Mouse (Mus musculus) cerebellum, postnatal 10 days (tissue): ENCODE measurements around the gene Gm44579.

Experiments
- DNase-seq, 2 experiments: peaks; one replicate each; pipeline ENCODE4 v3.0.0; 2021; ENCODE audit warnings: mixed read lengths in 2 of 2

The Gm44579 gene

GRCm38 (mm10) chr15:98220877-98221276 lies at the start of gene Gm44579, which contains the start of gene Olfr287:
Gene Gm44579 (minus strand): TSS chr15:98220977.
Gene Olfr287 (minus strand): TSS chr15:98221056.
- peak in 1 of 2 experiments; percentile 20 for DNase-seq

GRCm38 (mm10) chr15:98257776-98258175 lies 37.0 kb upstream of the Gm44579 start:
- no peak for DNase-seq

- DNase-seq: peak in 1 of 2 experiments; percentile 21
Measured at GRCm38 (mm10) chr15:98257193-98257592, 36.4 kb upstream of the Gm44579 start, which contains the start of gene H1fnt. Gene H1fnt (minus strand): TSS chr15:98257293.

- peak; percentile 78 to 87 for DNase-seq
Measured at GRCm38 (mm10) chr15:98256271-98256670, 35.5 kb upstream of the Gm44579 start.

GRCm38 (mm10) chr15:98235442-98235841 lies 14.7 kb upstream of the Gm44579 start:
- DNase-seq: no peak

DNA sequence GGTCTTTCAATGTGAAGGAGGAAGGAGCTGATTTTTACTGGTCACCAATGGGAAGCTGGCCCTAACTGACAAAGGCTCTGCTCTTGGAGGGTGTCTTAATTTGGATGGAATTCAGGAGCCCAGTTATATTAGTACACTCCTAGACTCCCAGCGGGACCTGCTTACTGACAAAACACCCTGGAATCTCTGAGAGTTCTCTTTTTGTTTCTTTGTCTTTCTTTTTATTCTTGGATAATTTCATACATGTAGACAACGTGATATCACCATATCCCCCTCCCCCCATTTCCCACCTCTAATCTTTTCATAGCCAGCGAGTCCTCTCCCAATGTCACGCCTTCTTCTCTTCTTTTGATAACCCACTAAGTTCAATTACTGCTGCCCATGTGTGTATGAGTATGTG lies 13.6 kb upstream of the Gm44579 start, which contains the start of gene Olfr286:
Gene Olfr286, minus strand, starts transcription at position 101 of the 400 bp plus-strand sequence.
- no peak for DNase-seq

- DNase-seq: no peak
Measured at GRCm38 (mm10) chr15:98226096-98226495, 5.3 kb upstream of the Gm44579 start.

GRCm38 (mm10) chr15:98225610-98226009 lies 4.8 kb upstream of the Gm44579 start:
- DNase-seq: peak in 1 of 2 experiments; percentile 13

DNA sequence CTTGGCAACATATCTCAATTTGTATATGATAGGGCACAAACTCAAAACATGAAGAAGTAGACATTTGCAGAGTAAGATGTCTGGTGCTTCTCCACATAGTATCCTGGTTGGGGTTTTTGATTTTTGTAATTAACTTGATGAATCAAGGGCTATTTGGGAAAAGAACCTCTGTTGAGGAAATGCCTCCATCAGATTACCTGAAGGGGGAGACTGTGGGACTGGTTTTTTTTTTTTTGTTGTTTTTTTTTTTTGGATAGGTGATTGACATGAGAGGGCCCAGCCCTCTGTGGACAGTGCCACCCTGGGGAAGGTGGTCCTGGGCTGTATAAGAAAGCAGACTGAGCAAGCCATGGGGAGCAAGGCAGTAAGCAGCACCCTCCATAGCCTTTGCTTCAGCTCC lies 1.6 kb upstream of the Gm44579 start:
- DNase-seq: no peak

DNA sequence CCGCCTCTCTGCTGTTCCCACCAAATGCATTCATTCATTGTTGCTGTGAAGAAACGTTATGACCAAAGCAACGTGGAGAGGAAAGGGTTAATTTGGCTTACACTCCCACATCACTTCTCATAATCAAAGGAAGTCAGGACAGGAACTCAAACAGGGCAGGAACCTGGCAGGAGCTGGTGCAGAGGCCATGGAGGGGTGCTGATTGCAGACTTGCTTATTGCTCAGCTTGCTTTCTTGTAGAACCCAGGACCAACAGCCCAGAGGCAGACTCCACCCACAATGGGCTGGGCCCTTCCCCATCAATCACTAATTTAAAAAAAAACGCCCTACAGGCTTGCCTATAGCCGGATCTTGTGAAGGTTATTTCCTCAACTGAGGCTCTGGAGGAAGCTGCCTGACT lies 6.6 kb downstream of the Gm44579 start:
- DNase-seq: no peak

- no peak for DNase-seq
Measured at GRCm38 (mm10) chr15:98213336-98213870, 7.4 kb downstream of the Gm44579 start.

- DNase-seq: no peak
Measured at GRCm38 (mm10) chr15:98209676-98210075, 11.1 kb downstream of the Gm44579 start.

DNA sequence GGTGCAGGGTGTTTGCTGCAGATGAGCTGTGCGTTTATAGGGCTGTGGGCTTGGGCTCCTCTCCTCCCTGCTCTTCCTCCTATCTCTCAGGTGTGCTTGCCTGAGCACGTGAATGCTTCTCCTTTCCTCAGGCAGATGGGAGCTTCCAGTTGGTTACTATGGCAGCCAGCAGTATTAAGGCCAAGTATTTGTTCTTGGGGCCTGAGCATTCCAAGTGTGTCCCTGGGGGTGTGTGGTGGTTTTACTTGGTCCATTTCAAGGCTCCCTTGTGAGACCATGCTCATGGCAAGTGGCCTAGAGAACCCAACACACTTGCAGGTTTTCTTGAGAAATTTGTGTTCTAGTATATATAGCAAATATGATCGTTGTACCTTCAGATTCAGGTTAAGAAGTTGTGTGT lies 25.3 kb downstream of the Gm44579 start, which contains the start of gene Olfr288:
Gene Olfr288, minus strand, starts transcription at position 101 of the 400 bp plus-strand sequence.
- no peak for DNase-seq

DNA sequence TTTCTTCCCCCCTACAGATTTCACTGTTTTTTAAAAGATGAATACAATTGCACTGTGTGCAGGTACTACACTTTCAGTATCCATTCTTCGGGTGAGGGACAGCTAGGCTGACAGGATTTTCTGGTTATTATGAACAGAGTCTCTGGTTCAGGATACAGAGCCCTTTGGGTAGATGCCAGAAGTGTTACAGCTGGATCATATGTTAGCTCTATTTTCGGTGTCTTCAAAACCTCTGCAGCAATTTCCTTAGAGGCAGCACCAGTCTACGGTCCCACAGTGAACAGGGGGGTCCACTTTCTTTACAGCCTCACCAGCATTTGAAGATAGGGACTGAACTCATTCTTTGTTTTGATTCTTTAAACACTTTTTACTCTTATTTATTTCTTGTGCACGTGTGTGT lies 36.3 kb downstream of the Gm44579 start:
- DNase-seq: no peak

GRCm38 (mm10) chr15:98181856-98182570 lies 38.8 kb downstream of the Gm44579 start:
- DNase-seq: peak; percentile 17 to 25

DNA sequence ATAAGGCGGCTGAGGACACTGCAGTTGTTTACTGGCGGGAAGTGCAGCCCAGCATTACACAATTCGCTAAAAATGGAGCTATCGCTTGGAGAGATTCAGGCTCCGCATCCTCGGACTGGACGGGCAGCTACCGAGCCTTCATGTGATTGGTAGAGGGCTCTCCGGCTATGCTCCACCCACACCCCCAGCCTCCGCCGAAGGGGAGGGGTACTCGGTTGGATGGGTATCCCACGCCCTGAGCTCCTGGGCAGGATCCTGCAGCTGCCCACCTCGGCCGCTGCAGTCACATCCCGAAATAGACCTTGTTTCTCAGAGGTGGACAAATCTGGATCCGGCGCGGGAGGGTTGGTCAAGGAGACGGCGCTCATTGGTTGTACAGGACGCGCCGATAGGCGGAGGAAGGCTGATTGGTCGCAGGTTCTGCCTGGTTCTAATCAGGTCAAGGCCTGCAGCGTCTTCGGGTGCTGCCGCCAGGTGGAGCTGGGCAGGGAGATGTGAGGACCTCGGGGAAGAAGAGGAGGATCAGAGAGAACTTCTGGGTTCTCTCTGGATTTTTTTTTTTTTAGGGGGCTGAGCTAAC lies 39.6 kb downstream of the Gm44579 start:
- peak; percentile 97 for DNase-seq

- DNase-seq: peak; percentile 17 to 39
Measured at GRCm38 (mm10) chr15:98180567-98181131, 40.1 kb downstream of the Gm44579 start.

GRCm38 (mm10) chr15:98177320-98177719 lies 43.5 kb downstream of the Gm44579 start:
- DNase-seq: no peak

DNA sequence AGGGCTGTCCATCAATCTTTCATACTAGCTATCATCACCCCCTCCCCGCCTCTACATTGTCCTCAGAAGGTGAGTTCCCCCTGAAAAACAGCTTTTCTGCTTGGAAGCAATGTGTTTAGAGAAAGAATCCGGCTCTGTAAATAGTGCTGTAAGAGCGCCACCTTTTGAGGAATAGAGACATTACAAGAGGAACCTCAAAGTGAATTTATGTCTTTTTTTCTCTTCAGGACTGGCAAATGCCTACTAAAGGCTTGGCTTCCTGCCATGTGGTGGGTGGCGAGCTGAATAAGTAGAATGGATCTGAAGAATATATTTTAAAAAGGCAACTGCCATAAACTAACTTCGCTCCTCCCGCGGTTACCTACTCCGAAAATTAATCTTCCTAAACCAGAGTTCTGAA lies 47.0 kb downstream of the Gm44579 start:
- DNase-seq: peak; percentile 69 to 81

DNA sequence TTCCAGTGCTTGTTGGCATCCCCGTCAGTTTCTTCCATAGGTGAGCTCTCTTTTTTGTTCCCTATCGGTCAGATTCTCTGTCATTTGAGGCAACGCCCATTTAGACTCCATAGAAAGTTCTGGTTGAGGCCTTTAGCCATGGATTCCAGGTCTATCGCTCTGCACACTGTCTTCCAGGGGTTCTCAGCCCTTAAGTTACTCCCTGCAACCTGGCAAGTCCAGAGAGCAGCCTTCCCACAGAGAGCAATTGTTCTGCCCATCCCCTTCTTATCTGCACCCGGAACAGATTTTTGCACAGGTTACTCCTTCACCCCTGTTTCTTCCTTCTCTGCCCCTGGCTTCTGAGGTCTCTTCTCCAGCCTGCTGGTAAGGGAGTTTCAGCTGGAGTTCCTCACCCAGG lies 48.7 kb downstream of the Gm44579 start:
- no peak for DNase-seq

- no peak for DNase-seq
Measured at GRCm38 (mm10) chr15:98170917-98171316, 49.9 kb downstream of the Gm44579 start.

DNA sequence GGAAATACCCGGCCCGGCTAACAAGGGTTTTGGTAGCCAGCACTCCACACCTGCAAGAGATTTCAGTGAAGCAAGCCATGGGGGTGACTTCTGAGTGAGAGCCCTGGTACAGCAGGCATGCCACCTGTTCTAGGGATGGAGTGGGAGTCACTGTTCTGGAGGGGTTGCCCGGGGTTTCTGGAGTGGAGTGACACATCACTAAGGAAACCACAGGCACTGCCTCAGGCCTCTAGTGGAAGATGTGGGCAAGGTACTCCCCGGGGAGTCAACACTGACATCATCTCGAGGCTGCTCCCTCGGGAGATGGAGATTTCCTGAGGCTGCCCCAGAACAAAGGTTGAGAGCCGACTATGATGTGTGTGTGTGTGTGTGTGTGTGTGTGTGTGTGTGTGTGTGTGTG lies 50.4 kb downstream of the Gm44579 start:
- DNase-seq: peak in 1 of 2 experiments; percentile 18

DNA sequence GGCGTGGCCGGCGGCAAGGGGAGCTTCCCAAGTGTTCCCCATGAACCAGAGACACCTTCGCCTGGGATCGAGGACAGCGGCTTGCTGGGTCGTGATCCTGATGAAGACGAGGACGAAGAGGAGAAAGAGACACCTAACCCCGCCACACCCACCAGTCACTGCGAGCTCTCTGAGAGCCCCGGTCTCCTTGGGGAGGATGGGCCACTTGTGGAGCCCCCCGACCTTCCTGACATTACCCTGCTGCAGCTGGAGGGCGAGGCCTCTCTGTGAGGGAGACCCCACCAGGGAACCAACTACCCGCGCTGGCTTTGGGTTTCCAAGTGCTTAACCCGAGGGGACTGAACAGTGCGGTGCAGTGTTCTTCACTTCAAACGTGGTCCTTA lies 52.2 kb downstream of the Gm44579 start:
- DNase-seq: peak in 1 of 2 experiments; percentile 25
